Mouse (Mus musculus) heart, adult 2 months (tissue): Measurements from ENCODE around the gene Dpf2. TPM values are rescaled to one million over a fixed set of nuclear protein-coding genes. Genes with fewer than 3 reads are reported as not detected.

Source experiments
- DNase-seq, 2 experiments: peaks; one replicate each; pipeline ENCODE4 v3.0.0; 2021
- H3K27ac ChIP-seq: fragments of 200-600 bp; 2 replicates; pipeline ENCODE4 v1.8.1; 2022
- H3K27me3 ChIP-seq: fragments of 200-500 bp; 2 replicates; pipeline ENCODE4 v1.6.1; 2012; ENCODE audit warnings: mild to moderate bottlenecking, low read length, inconsistent platforms, mixed read lengths; ENCODE audit not compliant: control insufficient read depth, insufficient read depth
- H3K36me3 ChIP-seq: fragments of 200-500 bp; 2 replicates; pipeline ENCODE4 v1.6.1; 2012; ENCODE audit warnings: low read length, inconsistent platforms; ENCODE audit not compliant: control insufficient read depth, insufficient read depth
- H3K4me1 ChIP-seq: fragments of 200-500 bp; 2 replicates; pipeline ENCODE4 v1.6.1; 2011; ENCODE audit warnings: low read length; ENCODE audit not compliant: control insufficient read depth, insufficient read depth
- H3K4me3 ChIP-seq: fragments of 200-600 bp; 2 replicates; pipeline ENCODE4 v1.8.1; 2022
- H3K79me2 ChIP-seq: fragments of 200-500 bp; replicated peaks from 2 replicates; pipeline ENCODE4 v1.6.1; 2012; ENCODE audit warnings: mild to moderate bottlenecking, inconsistent platforms, low read length, moderate library complexity, mixed read lengths; ENCODE audit not compliant: control insufficient read depth, insufficient read depth
- H3K9ac ChIP-seq: fragments of 200-500 bp; 2 replicates; pipeline ENCODE4 v1.6.1; 2012; ENCODE audit warnings: low read depth, mild to moderate bottlenecking, control low read depth, inconsistent platforms, low read length, mixed read lengths
- CTCF ChIP-seq: fragments of 200-600 bp; IDR thresholded peaks from 2 replicates; pipeline ENCODE4 v1.8.1; 2022; ENCODE audit warnings: antibody characterized with exemption, mild to moderate bottlenecking, moderate library complexity
- EP300 ChIP-seq: fragments of 200-500 bp; IDR thresholded peaks from 2 replicates; pipeline ENCODE4 v1.6.1; 2011; ENCODE audit warnings: low read depth, low read length, control low read depth; ENCODE audit not compliant: insufficient read depth
- POLR2A ChIP-seq: fragments of 200-500 bp; IDR thresholded peaks from 2 replicates; pipeline ENCODE4 v1.6.1; 2011; ENCODE audit warnings: mild to moderate bottlenecking, low read depth, low read length, control low read depth; ENCODE audit not compliant: insufficient read depth
- WGBS: fragments of 180-500 bp; shearing (Covaris S2); methylation state at CpG from one replicate; pipeline ENCODE4 v1.1.7; 2018; 5-methylcytosine and 5-hydroxymethylcytosine counted together
- intact Hi-C: fragments of 180-260 bp; cut with DNase I; formaldehyde crosslinking; loops from one replicate; pipeline ENCODE4 v1.15.1; 2025
- polyA plus RNA-seq: library from polyadenylated mRNA; depleted of rRNA; stranded (reverse); fragments of >200 nt; gene quantifications from 2 replicates; pipeline ENCODE4 v1.2.3, GENCODE M21; 2012
- total RNA-seq, 2 experiments: library from RNA; stranded (reverse); gene quantifications; 2 replicates each; pipeline ENCODE4 v1.2.3; 2021

Dpf2 gene
- total and polyA plus RNA-seq, 3 experiments, result 71.8 to 83.5 (median 82.3) TPM

GRCm38 (mm10) chr19:5862335-5863085 lies 50.3 kb downstream of the Dpf2 start:
- H3K79me2 ChIP-seq, result no peaks in the 10 kb centered on the region; the same call in 1 of the 2 replicates
- intact Hi-C loops, result no loop called here
- no peak overlapping the region for H3K9ac ChIP-seq
- no peak overlapping the region for H3K4me3 ChIP-seq
- TF ChIP-seq EP300, result no peak
- no peak for TF ChIP-seq POLR2A
- peak; percentile 36 for TF ChIP-seq CTCF
- H3K4me1 ChIP-seq, result no peaks in the 10 kb centered on the region
- DNase-seq, result no peak
- 96% methylated on average over 14 of the region's 14 CpGs for WGBS
- no peaks in the 10 kb centered on the region for H3K27me3 ChIP-seq
- no peaks in the 10 kb centered on the region for H3K36me3 ChIP-seq
- H3K27ac ChIP-seq, result no peak overlapping the region

GRCm38 (mm10) chr19:5856604-5857003 lies 56.2 kb downstream of the Dpf2 start:
- no peak overlapping the region for H3K9ac ChIP-seq

GRCm38 (mm10) chr19:5852035-5852722 lies 60.6 kb downstream of the Dpf2 start:
- H3K27me3 ChIP-seq, result no peaks in the 10 kb centered on the region
- H3K27ac ChIP-seq, result peak overlapping the region; percentile 100
- peaks cover 33% of the 10 kb centered on the region for H3K4me1 ChIP-seq
- TF ChIP-seq POLR2A (no peak), EP300 (no peak), CTCF (no peak)
- H3K4me3 ChIP-seq, result no peak overlapping the region
- 54% methylated on average over 12 of the region's 12 CpGs for whole genome bisulfite sequencing
- peaks cover 5% of the 10 kb centered on the region; the same call in 1 of the 2 replicates for H3K36me3 ChIP-seq
- peak in 1 of 2 experiments; percentile 26 for DNase-seq
- H3K79me2 ChIP-seq, result no peaks in the 10 kb centered on the region
- intact Hi-C loops, result loop anchor here (5.0 kb wide), 1 partner anchor 125 kb away; the partner anchor contains the start of genes Ehbp1l1 and Fam89b
- peak overlapping the region; percentile 27 for H3K9ac ChIP-seq

More at GRCm38 (mm10) chr19:5856604-5857003, 56.2 kb downstream of the Dpf2 start:
- WGBS, result 88% methylated on average over 9 of the region's 9 CpGs
- Histone ChIP-seq H3K36me3 (0 out of 2 replicates have a peak, but pooled peaks cover 2% of the 10 kb centered on the region), H3K27me3 (no peaks in the 10 kb centered on the region), H3K4me3 (no peak overlapping the region), H3K79me2 (no peaks in the 10 kb centered on the region; the same call in 1 of the 2 replicates), H3K27ac (no peak overlapping the region), H3K4me1 (peaks cover 8% of the 10 kb centered on the region)
- TF ChIP-seq EP300, result no peak
- no peak for TF ChIP-seq POLR2A
- TF ChIP-seq CTCF, result no peak
- intact Hi-C loops, result loop anchor here (2.0 kb wide), 1 partner anchor 14 kb away; no protein-coding TSS in a partner anchor
- DNase-seq, result no peak

- WGBS, result 3% methylated on average over 5 of the region's 5 CpGs
- Histone ChIP-seq H3K4me1 (peaks cover 34% of the 10 kb centered on the region), H3K27me3 (no peaks in the 10 kb centered on the region), H3K4me3 (no peak overlapping the region; the same call in 1 of the 2 replicates), H3K36me3 (peaks cover 5% of the 10 kb centered on the region; the same call in 1 of the 2 replicates), H3K79me2 (no peaks in the 10 kb centered on the region), H3K27ac (peak overlapping the region; percentile 100), H3K9ac (peak overlapping the region; percentile 27)
- no peak; the same call in 1 of the 2 replicates for TF ChIP-seq POLR2A
- TF ChIP-seq CTCF, result no peak
- no peak for TF ChIP-seq EP300
- intact Hi-C loops, result loop anchor here (5.0 kb wide), 1 partner anchor 124 kb away; the partner anchor contains the start of genes Ehbp1l1 and Fam89b
- DNase-seq, result peak; percentile 44 to 52
Measured at GRCm38 (mm10) chr19:5851481-5851971, 61.3 kb downstream of the Dpf2 start.

- no peak for DNase-seq
- H3K9ac ChIP-seq, result 0 out of 2 replicates have a peak overlapping the region, but pooled peaks have one; percentile 18
Measured at GRCm38 (mm10) chr19:5850860-5851259, 62.0 kb downstream of the Dpf2 start.

More at GRCm38 (mm10) chr19:5850860-5851259, 62.0 kb downstream of the Dpf2 start:
- Histone ChIP-seq H3K4me1 (peaks cover 34% of the 10 kb centered on the region), H3K4me3 (no peak overlapping the region), H3K27me3 (no peaks in the 10 kb centered on the region), H3K27ac (peak overlapping the region; percentile 100), H3K36me3 (peaks cover 5% of the 10 kb centered on the region; the same call in 1 of the 2 replicates), H3K79me2 (no peaks in the 10 kb centered on the region)
- intact Hi-C loops, result loop anchor here (1.0 to 5.0 kb wide), 2 partner anchors 58 to 124 kb away; partner anchors contain the start of genes Ehbp1l1 and Fam89b
- WGBS, result 73% methylated on average over 3 of the region's 3 CpGs
- TF ChIP-seq CTCF (no peak), EP300 (no peak), POLR2A (no peak)
